9 mouse cellular contexts compared by ENCODE assay signal in the genomic region with DNA sequence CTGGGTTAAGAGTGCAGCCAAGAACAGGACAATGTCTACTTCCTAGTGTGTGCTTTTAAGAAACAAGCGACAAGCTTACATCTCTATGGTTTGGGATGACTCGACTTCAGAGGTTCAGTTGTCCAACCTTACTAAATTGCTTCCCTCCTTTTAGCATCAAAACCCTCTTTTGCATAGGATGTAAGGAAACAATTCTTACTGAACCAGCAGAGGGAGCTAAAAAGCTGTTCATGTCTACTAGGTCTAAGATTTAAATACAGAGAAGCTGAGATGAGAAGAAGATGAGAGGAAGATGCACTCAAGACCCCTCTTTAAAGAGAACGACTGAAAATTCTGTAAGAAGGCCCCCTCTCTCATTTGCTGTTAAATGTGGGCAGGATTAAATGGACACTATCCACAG. TPM values are rescaled to one million over a fixed set of nuclear protein-coding genes. Genes with fewer than 3 reads are reported as not detected.
DNase-seq lines count a peak whose midpoint lies in the region; ATAC-seq and TF ChIP-seq lines count a peak whose summit lies in the region.
"Had no signal": no experiment of that assay in that cellular context is flagged by ENCODE, and none has a peak within 500 bp of the region (broad histone marks: within the 10 kb centered on the region; RNA-seq: fewer than 3 reads in every experiment).

No protein-coding gene starts in this region.

- TF ChIP-seq POLR2A in CH12.LX (IDR thresholded peaks at IDR 0.05; ENCODE audit: low read depth, low read length) = no peak

- peak; percentile 79 for DNase-seq in 3T3-L1 (ENCODE audit: low read depth, low spot score)
- peak; percentile 67 for DNase-seq in CH12.LX (ENCODE audit: extremely low read depth)
- DNase-seq in forelimb bud, embryonic 11.5 days (ENCODE audit: low read depth, low spot score) = peak; percentile 47
- no peak for DNase-seq in adrenal gland, adult 18-20 months (ENCODE audit: low spot score in 2 of 2)
- DNase-seq in B cell, adult 2 months = no peak
- no peak for DNase-seq in urinary bladder, postnatal 14 days (ENCODE audit: low spot score)
- DNase-seq: cerebellum, adult 11-12 months had no signal

- peak; percentile 77 for TF ChIP-seq CTCF in intestine, postnatal 0 days (IDR thresholded peaks at IDR 0.05; ENCODE audit: low read depth)
- peak; percentile 23 to 78; a peak in 2 of 4 replicates for TF ChIP-seq CTCF in CH12.LX (conservative IDR thresholded peaks at IDR 0.05 in 1 of 2, IDR thresholded peaks at IDR 0.05 in 1 of 2; ENCODE audit: low read depth in 2 of 2, low read length in 2 of 2)

- peaks cover 23% of the 10 kb centered on the region for H3K36me3 ChIP-seq in intestine, postnatal 0 days (ENCODE audit: control insufficient read depth, insufficient read depth)
- H3K36me3 ChIP-seq in intestine, embryonic 16.5 days (ENCODE audit: control insufficient read depth, insufficient read depth, low read length) = no peaks in the 10 kb centered on the region
- H3K36me3 ChIP-seq in CH12.LX (replicated peaks in 1 of 2; ENCODE audit: control insufficient read depth in 1 of 2, insufficient read depth in 1 of 2, low read length in 1 of 2) = peaks cover 16 to 61% of the 10 kb centered on the region in 2 experiments

- 49% methylated on average over 3 of the region's 3 CpGs for WGBS in intestine, postnatal 0 days
- WGBS in intestine, embryonic 16.5 days = 56% methylated on average over 3 of the region's 3 CpGs

- no peak overlapping the region for H3K27ac ChIP-seq in intestine, postnatal 0 days (ENCODE audit: low read depth, low read length)
- H3K27ac ChIP-seq in intestine, embryonic 16.5 days (ENCODE audit: low read length) = no peak overlapping the region
- H3K27ac ChIP-seq in CH12.LX (ENCODE audit: insufficient read depth, low read depth) = no peak overlapping the region

- no peaks in the 10 kb centered on the region for H3K27me3 ChIP-seq in intestine, postnatal 0 days (replicated peaks; ENCODE audit: control insufficient read depth, insufficient read depth, low read length)
- H3K27me3 ChIP-seq in intestine, embryonic 16.5 days (replicated peaks; ENCODE audit: control insufficient read depth, insufficient read depth, low read length) = no peaks in the 10 kb centered on the region
- no peaks in the 10 kb centered on the region for H3K27me3 ChIP-seq in CH12.LX (replicated peaks)

- no peak overlapping the region for H3K4me3 ChIP-seq in intestine, postnatal 0 days (ENCODE audit: low read depth, low read length)
- no peak overlapping the region for H3K4me3 ChIP-seq in intestine, embryonic 16.5 days (ENCODE audit: low read length)
- no peak overlapping the region for H3K4me3 ChIP-seq in CH12.LX (replicated peaks in 1 of 3; ENCODE audit: low read depth in 2 of 3, low read length in 2 of 3, poor library complexity in 1 of 3)

- H3K79me2 ChIP-seq in CH12.LX (replicated peaks; ENCODE audit: control insufficient read depth, extremely low read depth, insufficient read depth, poor library complexity, severe bottlenecking) = no peaks in the 10 kb centered on the region

- TF ChIP-seq EP300 in CH12.LX (IDR thresholded peaks at IDR 0.05; ENCODE audit: low read length) = no peak

- no peak for ATAC-seq in intestine, postnatal 0 days
- ATAC-seq in intestine, embryonic 16.5 days = no peak

- H3K9ac ChIP-seq in intestine, postnatal 0 days (ENCODE audit: low read depth, low read length) = no peak overlapping the region
- no peak overlapping the region for H3K9ac ChIP-seq in intestine, embryonic 16.5 days (ENCODE audit: low read depth, low read length)
- H3K9ac ChIP-seq in CH12.LX (ENCODE audit: insufficient read depth, low read depth) = no peak overlapping the region

- no peaks in the 10 kb centered on the region for H3K4me1 ChIP-seq in intestine, postnatal 0 days (replicated peaks; ENCODE audit: control insufficient read depth, insufficient read depth, low read length)
- no peaks in the 10 kb centered on the region for H3K4me1 ChIP-seq in intestine, embryonic 16.5 days (ENCODE audit: control insufficient read depth, insufficient read depth, low read length)
- no peaks in the 10 kb centered on the region for H3K4me1 ChIP-seq in CH12.LX (ENCODE audit: control insufficient read depth in 1 of 2, insufficient read depth in 2 of 2)

- no peak overlapping the region for H3K4me2 ChIP-seq in intestine, postnatal 0 days (replicated peaks; ENCODE audit: low read depth)
- no peak overlapping the region for H3K4me2 ChIP-seq in intestine, embryonic 16.5 days (ENCODE audit: low read depth, low read length)
- no peak overlapping the region for H3K4me2 ChIP-seq in CH12.LX (ENCODE audit: insufficient read depth, low read depth, poor library complexity, severe bottlenecking)

- dilution Hi-C loops in CH12.LX (cut with MboI; ENCODE audit: extremely low pct_ligation_motif_present, extremely low pct_unique_long_range_greater_than_20kb, low sequenced_read_pairs) = no loop called here

- no peaks in the 10 kb centered on the region for H3K9me3 ChIP-seq in intestine, postnatal 0 days (ENCODE audit: control insufficient read depth)
- H3K9me3 ChIP-seq in intestine, embryonic 16.5 days (ENCODE audit: control insufficient read depth, low read length) = no peaks in the 10 kb centered on the region
- no peaks in the 10 kb centered on the region for H3K9me3 ChIP-seq in CH12.LX (replicated peaks; ENCODE audit: low read length)

- in situ Hi-C loops in CH12.LX (cut with MboI; ENCODE audit: low pct_ligation_motif_present, low pct_unique_long_range_greater_than_20kb, low sequenced_read_pairs) = no loop called here

- TF ChIP-seq RAD21 in CH12.LX (IDR thresholded peaks at IDR 0.05; ENCODE audit: low read depth, low read length) = peak; percentile 80

TF ChIP-seq in CH12.LX, 34 proteins besides CTCF, POLR2A, EP300 and RAD21:
- no peak for TF ChIP-seq HCFC1 (IDR thresholded peaks at IDR 0.05; ENCODE audit: low read depth, low read length)
- peak; percentile 77 for TF ChIP-seq SMC3 (IDR thresholded peaks at IDR 0.05; ENCODE audit: low read depth, low read length)

RNA-seq across cellular contexts. Expression of a gene that starts 11.3 kb away (rescaled TPM):
- polyA plus RNA-seq in intestine, postnatal 0 days (2015; fragmentation: Nextera tagmentation; extraction: Ambion mirVana) = 15.6 and 16.2 TPM in 2 replicates
- 23.5 and 26.0 TPM in 2 replicates for polyA plus RNA-seq in intestine, embryonic 16.5 days (2015; fragmentation: Nextera tagmentation; extraction: Ambion mirVana)
- total RNA-seq in CH12.LX (2012; rRNA removed) (25.3 and 26.0 TPM in 2 replicates), CH12.LX (2014; rRNA removed) (24.9 and 28.2 TPM in 2 replicates)
- 38.4 and 47.0 TPM in 2 replicates for polyA plus RNA-seq in CH12.LX (2012; ENCODE audit: insufficient read length, low read depth)
- 10 to 100 TPM; 11.6 to 13.0 TPM for total RNA-seq in adrenal gland, adult 18-20 months (2021)

RNA-seq across cellular contexts. Expression of a gene that starts 13.4 kb away (rescaled TPM):
- polyA plus RNA-seq in intestine, postnatal 0 days (2015; fragmentation: Nextera tagmentation; extraction: Ambion mirVana) = 23.3 and 27.7 TPM in 2 replicates
- polyA plus RNA-seq in intestine, embryonic 16.5 days (2015; fragmentation: Nextera tagmentation; extraction: Ambion mirVana) = 20.6 and 21.1 TPM in 2 replicates
- total RNA-seq in CH12.LX (2012; rRNA removed) = 9.3 and 9.7 TPM in 2 replicates
- total RNA-seq in CH12.LX (2014; rRNA removed) = 29.0 and 31.0 TPM in 2 replicates
- polyA plus RNA-seq in CH12.LX (2012; ENCODE audit: insufficient read length, low read depth) = 41.4 and 47.8 TPM in 2 replicates
- 10 to 100 TPM; 18.1 to 18.2 TPM for total RNA-seq in adrenal gland, adult 18-20 months (2021)

RNA-seq across cellular contexts. Expression of a gene that starts 58.0 kb away (rescaled TPM):
- 0.25 and 0.67 TPM in 2 replicates for polyA plus RNA-seq in intestine, postnatal 0 days (2015; fragmentation: Nextera tagmentation; extraction: Ambion mirVana)
- 0.13 and 0.17 TPM in 2 replicates for polyA plus RNA-seq in intestine, embryonic 16.5 days (2015; fragmentation: Nextera tagmentation; extraction: Ambion mirVana)
- total RNA-seq in CH12.LX (2012; rRNA removed) = 0.17 and 0.38 TPM in 2 replicates
- total RNA-seq in CH12.LX (2014; rRNA removed) = not detected in 2 replicates
- not detected in 2 replicates for polyA plus RNA-seq in CH12.LX (2012; ENCODE audit: insufficient read length, low read depth)
- not detected for total RNA-seq in adrenal gland, adult 18-20 months (2021)

Comparison
In these comparisons a context has a peak if more than half of its experiments do, and no peak if none do; other contexts are left out.
1. DNase-seq: peak in 3T3-L1 (single experiment), CH12.LX (single experiment) and forelimb bud, embryonic 11.5 days (single experiment); none in adrenal gland, adult 18-20 months (0 of 2), B cell, adult 2 months (0 of 2) and urinary bladder, postnatal 14 days (single experiment).